Mouse (Mus musculus): Measurements from ENCODE around the gene Pgc.
A peak's percentile ranks its signal among the peaks of the same experiment; 100 is the strongest.

The Pgc gene

DNA sequence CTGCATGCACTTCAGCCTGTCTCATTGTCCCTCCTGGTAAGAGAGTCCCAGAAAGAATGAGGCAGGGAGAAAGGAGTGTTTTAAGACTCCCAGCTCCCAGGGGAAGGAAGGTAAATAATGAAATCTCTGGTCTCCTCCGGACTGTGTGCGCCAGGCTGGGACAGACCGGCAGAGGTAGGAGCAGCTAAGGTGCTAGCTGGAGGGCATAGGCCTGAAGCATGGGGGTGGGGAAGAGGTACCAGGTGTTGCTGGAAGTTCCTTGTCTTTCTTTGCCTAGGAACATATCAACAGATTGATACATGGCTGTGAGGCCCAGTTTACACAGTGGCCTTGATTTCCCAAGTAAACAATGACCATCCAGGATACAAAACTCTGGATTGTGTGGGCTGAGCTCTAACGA, 17.7 kb upstream of the Pgc start:
- DNase-seq, result no peak

DNA sequence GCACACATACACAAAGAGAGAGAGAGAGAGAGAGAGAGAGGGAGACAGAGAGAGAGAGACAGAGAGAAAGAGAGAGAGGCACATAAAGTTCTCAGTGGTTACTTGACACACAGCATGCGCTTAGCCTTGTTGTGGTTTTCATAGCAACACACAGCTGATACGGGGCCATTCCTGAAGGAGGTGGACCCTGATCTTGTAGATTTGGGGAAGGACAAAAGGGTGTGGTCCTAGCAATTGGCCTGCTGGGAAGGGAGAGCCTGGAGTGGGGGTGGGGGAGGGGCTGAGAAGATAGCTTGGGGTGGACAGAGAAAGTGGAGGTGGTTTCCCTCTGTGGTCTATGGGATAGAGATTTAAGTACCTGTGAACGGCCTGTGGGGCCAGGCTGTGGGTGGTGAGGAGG, 16.6 kb upstream of the Pgc start:
- no peak for DNase-seq

DNA sequence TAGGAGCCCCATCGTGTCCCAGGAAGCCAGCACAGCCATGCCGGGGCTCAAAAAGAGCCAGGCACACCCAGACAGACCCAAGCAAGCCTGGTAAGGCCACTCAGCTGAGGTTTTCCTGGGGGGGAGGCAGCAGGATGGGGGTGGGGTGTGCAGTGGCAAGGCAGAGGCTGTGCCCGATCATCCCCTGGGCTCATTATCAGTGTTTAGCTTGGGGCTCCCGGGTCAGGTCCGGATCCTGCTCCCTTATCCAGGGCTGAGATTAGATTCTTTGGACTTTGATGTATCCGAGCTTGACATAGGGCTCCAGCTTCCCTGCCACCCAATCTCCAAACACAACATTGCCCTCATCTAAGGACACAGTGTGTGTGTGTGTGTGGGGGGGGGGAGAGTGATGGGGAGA, 14.8 kb upstream of the Pgc start:
- no peak for DNase-seq

DNA sequence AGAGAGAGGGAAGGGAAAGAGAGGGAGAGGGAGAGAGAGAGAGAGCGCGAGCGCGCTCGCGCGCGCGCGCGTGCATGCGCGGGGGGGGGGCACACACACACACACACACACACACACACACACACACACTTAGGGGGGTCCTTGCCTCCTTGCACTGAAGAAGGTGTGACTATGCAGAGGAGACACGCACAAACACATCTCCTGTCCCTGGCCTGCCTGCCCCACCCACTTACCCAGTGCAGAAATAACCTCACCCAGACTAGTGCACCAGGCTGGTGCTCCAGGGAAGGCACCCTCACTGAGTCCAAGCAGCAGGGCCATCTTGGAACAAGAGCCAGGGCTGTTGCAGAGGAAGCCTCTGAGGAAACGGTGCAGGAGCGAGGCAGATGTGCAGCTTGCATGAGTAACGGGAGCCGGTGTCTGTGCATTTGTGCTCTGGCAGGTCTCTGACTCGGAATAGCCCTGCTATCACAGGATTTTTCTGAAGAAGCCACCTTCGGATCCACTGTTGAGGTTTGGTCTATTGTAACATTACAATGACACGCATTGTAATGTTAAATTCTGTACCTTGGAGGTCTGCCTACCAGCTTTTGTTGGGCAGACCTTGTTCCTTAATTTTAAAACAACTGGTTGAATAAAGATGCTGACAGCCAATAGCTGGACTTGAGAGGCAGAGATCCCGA, 13.6 kb upstream of the Pgc start:
- no peak for DNase-seq

DNA sequence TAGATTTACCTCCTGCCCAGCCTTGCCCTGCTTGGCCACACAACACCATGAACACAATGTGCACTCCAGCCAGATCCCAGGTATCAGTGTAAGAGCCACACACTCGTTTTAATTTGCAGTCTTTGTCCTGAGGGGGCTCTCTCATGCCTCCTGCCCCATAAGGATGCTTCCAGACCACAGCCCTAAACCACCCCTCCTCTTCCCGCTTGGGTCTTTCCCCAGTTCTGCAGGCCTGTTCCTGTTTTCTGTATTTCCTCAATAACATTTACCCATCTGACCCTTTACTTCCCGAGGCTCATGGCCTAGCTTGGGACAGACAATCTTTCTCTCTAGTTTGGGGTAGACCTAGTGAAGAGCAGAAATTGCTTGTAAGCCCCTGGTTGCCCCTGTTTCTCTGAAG, 11.6 kb upstream of the Pgc start:
- no peak for DNase-seq

DNA sequence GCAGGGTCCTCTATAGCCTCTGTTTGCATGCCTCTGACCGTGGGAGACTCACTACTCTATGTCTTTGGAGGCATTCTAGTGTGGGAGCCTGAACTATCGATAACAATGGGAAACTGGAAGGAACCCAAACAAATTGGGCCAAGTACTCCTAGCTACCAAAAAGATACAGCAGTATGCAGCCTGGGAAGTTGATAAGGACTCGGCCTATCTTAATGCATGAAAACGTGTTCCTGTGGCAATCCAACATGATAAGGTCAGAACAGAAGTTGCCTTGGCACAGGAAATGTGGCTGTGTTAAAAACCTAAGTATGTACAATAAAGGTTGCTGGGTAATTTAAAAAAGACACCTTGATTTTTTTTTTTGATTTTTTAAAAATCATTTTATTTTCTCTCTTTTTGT, 5.5 kb upstream of the Pgc start:
- no peak for DNase-seq

DNA sequence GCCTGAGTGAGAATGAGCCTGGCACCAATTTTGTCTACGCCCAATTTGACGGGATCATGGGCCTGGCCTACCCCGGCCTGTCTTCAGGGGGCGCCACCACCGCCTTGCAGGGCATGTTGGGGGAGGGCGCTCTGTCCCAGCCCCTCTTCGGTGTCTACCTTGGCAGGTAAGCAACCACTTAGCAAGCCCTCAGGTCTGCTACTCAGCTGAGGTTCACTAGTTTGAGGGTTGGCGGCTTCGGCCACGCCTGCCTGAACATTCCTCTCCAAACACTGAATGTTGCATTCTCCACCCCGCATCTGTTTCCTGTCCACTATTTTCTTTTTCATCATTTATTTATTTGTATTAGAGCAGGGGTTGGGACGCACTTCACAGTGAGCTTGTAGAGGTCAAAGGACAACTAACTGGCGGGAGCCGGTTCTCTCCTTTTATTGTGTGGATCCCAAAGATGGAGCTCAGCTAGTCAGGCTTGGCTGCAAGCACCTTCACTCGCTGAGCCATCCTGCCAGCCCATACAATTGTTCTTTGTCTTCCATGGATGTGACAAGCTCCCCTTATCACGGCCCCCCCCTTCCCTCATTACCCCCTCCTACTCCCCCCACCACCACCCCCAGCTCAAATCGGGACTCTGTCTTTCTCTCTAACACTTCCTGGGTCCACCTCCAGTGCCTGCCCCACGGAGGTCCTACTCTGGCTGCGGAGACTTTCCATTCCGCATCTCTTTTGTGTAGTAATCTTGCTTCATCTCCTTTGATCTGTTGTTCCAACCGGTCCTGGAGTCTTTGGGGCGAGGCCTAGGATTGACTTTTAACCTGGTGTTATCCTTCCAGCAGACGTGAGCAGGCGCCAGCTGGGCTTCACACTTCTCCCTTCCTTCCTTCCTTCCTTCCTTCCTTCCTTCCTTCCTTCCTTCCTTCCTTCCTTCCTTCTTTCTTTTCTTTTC, 4.3 kb downstream of the Pgc start:
- DNase-seq, result no peak

DNA sequence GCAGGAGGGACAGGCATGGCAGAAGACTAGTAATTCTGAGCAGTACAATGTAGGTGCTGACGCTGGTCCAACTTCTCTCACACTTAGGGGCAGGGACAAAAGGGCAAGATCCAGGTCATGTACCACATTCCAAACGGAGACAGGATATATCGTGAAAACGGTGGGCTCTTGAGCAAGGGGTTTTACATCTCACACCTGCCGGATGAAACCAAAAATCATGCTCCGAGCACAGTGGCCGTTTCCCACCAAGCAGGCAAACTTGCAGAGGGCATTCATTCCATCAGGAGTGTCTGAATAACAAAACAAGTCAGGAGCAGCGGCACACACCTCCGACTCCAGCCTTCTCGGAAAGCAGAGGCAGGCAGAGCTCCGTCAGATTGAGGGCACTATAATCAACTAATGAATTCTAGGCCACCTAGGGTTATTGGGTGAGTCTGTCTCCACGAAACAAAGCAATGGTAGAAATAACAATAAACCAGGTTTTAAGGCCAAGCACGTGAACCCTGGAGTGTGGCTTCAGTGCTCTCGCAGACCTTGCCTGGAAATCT, 9.0 kb downstream of the Pgc start:
- DNase-seq, result no peak

DNA sequence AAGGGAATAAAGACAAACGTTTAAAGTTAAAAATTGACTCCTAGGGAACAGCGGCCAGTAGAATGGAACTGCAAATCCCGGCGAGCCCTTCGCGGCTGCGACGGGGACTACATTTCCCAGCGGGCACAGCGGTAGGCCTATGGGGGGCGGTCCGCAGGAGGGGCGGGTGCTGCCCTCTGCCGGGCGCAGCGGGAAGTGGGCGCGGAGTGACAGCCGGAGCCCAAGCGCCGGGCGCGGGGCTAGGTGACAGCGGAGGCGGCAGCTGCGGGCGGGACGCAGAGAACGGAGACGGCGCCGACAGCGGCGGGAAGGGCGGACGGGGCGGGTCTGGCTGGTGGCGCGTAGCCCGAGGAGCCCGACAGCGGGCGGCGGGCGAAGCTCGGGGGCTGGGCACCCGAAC, 10.2 kb downstream of the Pgc start, which contains the start of gene Tfeb:
Gene Tfeb (plus strand): TSS at position 175 of the 400 bp plus-strand sequence.
- DNase-seq, result peak; percentile 95

DNA sequence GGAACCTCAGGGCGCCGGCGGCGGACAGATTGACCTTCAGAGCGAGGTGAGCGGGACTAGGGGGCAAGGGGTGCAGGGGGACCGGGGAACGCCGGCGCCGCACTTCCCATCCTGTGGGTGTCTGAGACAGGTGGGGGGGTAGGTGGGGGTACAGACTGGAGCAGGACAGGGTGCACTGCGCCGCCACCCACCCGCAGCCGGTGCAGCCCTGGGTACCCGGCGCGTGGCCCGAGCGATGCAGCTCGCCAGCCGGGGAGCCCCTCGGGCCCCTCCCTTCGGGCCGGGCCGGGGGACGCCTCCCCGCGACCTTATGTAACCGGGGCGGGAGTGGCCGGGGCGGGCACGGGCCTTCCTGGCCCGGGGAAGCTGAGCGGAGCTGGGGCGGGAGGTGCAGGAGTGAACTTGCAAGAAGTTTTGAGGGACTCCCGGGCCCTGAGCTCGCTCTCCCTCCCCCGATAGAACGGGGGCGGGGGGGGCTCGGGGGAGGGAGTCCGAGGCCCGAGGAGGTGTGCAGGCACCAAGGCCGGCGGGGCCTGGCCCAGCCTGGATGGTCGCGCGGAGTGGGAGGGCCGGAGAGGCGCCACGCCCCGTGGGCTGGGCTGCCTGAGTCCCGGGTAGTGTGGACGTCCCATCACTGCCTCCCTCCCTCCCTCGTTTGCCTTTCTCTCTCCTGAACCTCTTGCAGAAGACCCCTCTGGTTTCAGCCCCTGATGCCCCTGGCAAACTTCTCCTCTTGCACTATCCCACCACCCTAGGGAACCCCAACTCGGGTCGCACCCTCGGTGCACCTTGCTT, 10.8 kb downstream of the Pgc start:
- peak; percentile 95 for DNase-seq

DNA sequence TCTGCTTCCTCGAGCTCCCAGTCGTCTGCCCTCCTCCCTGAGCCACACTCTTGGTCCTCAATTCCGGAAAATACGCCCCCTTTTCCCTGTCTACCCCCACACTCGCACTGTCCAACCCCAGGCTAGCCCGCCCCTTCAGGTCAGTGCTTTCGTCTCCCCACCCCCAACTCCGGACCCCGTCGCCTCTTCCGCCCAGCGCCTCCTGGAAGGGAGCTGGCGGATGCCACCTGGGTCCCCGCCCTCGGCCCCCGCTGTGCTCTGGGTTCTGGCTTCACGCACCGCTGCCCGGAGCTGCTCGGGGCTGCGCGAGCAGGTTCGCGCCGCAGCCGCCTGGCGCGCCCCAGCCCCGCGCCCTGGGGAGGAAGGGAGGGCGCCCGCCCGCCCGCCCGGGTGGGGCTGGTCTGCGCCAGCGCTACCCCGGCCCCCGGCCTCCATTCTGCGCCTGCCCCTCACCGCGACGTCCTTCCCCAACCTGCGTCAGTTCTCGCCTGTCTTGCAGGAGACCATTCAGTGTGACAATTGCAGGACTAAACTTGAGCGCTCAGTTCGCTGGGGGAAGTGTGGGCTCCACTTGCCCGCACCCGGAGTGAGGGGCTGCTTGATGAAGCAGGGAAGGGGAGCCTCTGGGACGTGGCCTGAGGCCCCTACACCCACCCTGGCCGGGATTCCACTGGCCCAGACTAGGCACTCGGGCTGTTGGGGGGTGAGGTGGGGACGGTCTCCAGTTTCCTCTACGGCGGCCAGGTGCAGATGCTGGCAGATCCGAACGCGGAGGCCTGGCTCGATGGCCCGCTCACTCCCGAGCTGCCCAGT, 11.6 kb downstream of the Pgc start:
- peak; percentile 76 for DNase-seq

DNA sequence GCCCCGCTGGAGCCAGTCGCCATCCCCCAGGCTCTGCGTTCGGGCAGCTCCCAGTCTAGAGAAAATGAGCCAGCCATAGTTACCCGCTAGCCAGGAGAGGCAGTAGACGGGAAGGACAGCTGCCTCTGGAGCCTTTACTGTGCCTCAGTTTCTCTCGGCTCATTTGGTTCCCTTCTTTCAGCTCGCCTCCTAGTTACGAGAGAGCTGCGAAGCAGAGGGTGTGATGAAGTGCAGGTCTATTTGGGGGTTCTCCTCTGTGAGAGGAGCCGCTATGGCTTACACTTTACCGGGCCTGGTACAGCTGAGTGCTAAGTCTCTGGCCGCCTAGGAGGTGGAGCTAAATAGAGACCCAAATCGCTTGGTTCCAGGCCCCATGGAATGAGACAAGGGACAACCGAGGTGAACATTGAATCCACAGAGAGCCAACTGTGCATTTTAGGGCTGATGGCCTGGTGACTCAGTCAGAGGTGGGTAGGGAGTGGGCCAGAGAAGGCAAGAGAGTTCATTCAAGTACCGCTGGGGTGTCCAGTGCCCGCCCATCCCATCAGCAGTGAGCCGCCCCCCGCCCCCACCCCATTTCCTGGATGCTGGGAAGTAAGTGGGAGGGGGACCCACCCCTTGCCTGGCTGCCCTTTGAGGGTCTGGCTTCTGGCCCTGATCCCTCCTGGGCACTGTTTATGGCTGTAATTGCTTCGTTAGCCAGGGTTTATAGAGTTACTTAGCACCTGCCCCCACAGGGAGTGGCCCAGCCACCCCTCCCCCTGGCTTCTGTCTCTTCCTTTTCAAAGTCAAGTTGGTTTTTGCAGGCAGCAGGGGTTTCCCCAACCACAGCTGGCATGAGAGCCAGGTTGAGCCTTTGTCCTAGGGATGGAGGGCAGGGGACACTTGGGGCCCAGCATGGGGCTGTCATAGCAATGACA, 12.5 kb downstream of the Pgc start:
- peak; percentile 64 for DNase-seq

DNA sequence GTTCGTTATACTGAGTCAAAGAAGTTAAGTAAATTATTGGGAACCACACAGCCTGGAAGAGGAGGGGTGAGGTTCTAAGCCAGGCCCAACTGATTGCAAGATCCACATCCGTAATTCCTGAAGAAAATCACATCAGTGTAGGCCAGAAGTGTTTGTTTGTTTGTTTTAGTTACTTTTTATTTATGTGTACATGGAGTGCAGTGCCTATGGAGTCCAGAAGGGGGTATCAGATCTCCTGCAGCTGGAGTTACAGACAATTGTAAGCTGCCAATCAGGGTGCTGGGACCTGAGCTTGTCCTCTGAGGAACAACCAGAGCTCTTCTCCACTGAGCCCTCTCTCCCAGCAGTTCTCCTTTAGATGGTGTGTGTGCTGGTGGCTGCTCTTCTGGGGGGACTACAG, 13.5 kb downstream of the Pgc start:
- DNase-seq, result no peak

DNA sequence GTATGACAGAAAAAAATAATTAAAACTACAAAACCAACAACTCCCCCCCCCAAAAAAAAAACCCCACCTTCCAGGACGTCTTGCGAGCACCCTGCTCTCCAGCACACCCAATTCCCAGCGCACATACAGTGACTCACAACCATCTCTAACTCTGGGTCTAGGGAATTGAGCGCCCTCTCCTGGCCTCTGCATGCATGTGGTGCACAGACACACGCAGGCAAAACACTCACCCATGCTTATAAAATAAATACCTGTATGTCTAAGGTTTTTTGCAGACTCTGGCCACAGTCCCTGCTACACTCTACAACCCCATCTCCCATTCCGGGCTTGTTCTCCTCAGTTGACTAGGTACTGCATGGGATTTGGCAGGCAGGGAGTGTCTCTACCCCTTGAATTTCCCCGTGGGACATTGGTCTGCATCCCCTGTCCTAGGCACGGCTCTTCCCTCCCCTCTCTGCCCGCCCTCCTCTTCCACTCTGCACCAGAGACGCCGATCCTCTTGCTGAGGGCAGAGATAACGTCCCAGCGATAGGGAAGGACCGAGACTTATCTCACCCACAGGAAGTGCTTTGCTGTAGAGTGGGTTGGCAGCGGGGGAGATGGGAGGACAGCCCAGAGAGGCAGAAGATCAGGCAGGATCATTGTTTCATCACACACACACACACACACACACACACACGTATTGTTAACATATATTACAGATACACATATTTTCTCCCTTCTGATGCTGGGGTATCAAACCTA, 16.5 kb downstream of the Pgc start:
- no peak for DNase-seq

DNA sequence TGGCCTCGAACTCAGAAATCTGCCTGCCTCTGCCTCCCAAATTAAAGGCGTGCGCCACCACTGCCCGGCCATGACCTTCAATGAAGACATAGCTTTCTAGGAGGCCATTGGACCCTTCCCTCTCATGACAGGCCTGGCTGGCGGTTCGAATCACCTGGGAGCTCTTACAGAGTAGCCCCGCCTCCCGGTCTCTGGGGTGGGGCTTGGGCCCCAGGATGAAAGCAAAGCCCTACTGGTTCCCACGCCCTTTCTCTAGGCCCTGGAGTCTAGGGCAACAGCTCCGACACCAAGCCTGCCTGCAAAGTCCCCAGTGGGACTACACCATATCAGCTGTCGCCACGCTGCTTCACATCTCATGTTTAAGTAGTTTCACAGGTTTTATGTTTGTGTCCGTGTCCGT, 17.4 kb downstream of the Pgc start:
- DNase-seq, result no peak

DNA sequence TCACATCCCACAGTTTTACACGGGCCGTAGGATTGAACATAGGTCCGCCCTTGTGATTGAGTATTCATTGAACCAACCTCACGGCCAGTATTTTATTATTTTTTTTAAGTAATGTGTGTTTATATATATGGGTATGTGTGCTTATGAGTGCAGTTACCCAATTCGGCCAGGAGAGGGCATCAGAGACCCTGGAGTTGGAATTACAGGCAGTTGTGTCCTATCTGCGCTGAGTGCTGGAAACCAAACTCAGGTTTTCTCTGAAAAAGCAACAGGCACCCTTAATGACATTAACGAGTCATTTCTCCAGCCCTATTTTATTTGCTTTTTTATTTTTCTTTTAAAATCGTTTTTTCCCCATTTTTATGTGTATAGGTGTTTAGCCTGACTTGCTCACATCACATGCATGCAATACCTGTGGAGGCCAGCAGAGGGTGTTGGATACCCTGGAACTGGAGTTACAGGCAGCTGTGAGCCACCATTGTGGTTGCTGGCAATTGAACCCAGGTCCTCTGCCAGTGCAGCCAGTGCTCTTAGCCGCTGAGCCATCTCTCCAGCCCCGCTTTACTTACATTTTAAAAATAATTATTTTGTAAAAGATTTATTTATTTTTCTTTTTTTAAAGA, 18.2 kb downstream of the Pgc start:
- DNase-seq, result no peak

DNA sequence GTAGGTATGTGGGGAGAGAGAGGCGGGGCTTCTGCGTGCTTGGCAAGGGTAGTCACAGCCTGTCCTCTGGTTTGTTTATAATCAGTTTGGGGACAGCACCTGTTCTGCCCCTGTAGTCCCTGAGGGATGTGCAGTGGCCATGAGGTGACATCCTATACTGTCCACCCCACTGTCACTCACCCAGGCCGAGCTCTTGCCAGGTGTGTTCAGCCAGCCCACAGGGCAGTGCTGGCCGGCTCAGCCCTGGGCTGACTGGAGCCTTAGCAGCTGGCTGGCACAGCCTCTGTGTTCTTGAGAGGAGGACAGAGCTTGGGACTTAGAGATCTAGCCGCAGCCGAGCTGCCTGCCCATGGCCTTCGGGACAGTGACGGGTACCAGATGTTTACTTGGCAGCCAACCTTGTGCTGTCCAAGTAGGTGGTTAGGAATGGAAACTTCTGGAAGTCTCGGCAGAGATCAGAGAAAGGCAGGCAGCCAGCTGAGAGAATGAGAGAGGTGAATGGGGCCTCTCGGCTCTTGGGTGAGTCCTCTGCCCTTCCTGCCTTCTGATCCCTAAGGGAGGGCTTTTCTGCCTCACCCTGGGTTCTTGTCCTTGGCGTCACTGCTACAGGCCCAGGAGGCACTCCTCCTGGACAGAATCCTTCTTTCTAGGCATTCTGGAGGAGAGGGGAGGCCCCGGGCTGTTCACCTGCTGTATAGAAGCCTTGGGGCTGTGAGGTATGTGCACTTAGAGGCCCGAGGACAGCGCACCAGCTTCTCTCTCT, 22.3 kb downstream of the Pgc start:
- peak; percentile 40 for DNase-seq

DNA sequence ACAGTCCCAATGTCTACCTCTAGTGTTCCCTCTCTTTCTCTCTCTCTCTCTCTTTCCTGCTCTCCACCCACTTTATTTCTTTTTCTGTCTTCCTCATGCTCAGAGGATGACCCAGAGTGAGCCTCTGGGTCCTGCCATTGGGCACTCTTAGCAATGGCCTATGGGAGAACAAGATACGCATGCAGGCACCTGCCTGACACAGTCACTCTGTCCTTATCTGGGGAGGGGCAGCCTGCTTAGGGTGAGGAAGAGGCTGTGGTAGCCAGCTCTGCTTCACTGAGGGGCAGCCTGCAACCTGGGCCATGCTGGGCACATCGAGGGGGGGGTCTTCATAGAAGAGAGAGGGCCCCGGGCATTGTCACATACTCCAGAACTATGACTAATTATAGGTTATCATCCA, 23.0 kb downstream of the Pgc start:
- no peak for DNase-seq

DNA sequence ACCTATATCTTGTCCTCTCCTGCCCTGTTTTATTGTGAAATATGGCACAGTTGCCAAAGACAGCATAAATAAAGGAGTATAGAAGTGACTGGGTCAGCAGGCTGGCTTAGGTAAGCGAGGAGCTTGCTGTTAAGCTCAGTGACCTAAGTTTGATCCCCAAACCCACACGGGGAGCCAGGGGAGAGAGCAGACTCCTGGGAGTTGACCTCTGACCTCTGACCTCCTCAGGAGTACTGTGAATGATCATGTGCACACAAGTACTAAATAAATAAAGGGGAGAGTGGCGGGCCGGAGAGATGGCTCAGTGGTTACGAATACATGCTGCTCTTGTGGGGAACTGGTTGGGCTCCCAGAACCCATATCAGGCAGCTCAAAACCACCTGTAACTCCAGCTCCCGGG, 23.5 kb downstream of the Pgc start:
- no peak for DNase-seq

Measured in kidney, adult 11 months (tissue).